Mouse (Mus musculus): ENCODE measurements around the gene Dhrs1. TPM values are rescaled to one million over a fixed set of nuclear protein-coding genes. Genes with fewer than 3 reads are reported as not detected.

Dhrs1 gene
- polyA plus RNA-seq, 1 experiment from 2014 or later = 81.9 TPM

- no peaks in the 10 kb centered on the region for H3K36me3 ChIP-seq (ENCODE audit: control insufficient read depth, insufficient read depth)
- H3K27me3 ChIP-seq (replicated peaks; ENCODE audit: control insufficient read depth, insufficient read depth, low read length) = no peaks in the 10 kb centered on the region
- no peak overlapping the region for H3K9ac ChIP-seq (replicated peaks; ENCODE audit: low read depth, low read length)
- H3K9me3 ChIP-seq (ENCODE audit: control insufficient read depth, low read length) = no peaks in the 10 kb centered on the region
- peak; percentile 40; the same call in 1 of the 2 replicates for ATAC-seq
- H3K4me3 ChIP-seq (replicated peaks; ENCODE audit: low read length) = no peak overlapping the region
- WGBS = 58% methylated on average over 7 of the region's 7 CpGs
- peaks cover 10% of the 10 kb centered on the region for H3K4me1 ChIP-seq (replicated peaks; ENCODE audit: control insufficient read depth, insufficient read depth, low read length)
- peak overlapping the region; percentile 63; the same call in 1 of the 2 replicates for H3K27ac ChIP-seq (ENCODE audit: low read length)
- no peak overlapping the region for H3K4me2 ChIP-seq (ENCODE audit: low read length)
Observed at GRCm38 (mm10) chr14:55730116-55730515, 15.4 kb downstream of the Dhrs1 start.

GRCm38 (mm10) chr14:55727889-55728685 is 17.4 kb downstream of the Dhrs1 start:
- no peaks in the 10 kb centered on the region for H3K9me3 ChIP-seq (ENCODE audit: control insufficient read depth, low read length)
- no peak for ATAC-seq
- H3K27ac ChIP-seq (ENCODE audit: low read length) = no peak overlapping the region
- H3K27me3 ChIP-seq (replicated peaks; ENCODE audit: control insufficient read depth, insufficient read depth, low read length) = no peaks in the 10 kb centered on the region
- WGBS = 78% methylated on average over 8 of the region's 8 CpGs
- H3K4me3 ChIP-seq (replicated peaks; ENCODE audit: low read length) = no peak overlapping the region
- H3K9ac ChIP-seq (replicated peaks; ENCODE audit: low read depth, low read length) = no peak overlapping the region
- no peak overlapping the region for H3K4me2 ChIP-seq (ENCODE audit: low read length)
- H3K36me3 ChIP-seq (ENCODE audit: control insufficient read depth, insufficient read depth) = no peaks in the 10 kb centered on the region
- peaks cover 10% of the 10 kb centered on the region for H3K4me1 ChIP-seq (replicated peaks; ENCODE audit: control insufficient read depth, insufficient read depth, low read length)

GRCm38 (mm10) chr14:55726261-55726660 is 19.2 kb downstream of the Dhrs1 start:
- peaks cover 18% of the 10 kb centered on the region for H3K4me1 ChIP-seq (replicated peaks; ENCODE audit: control insufficient read depth, insufficient read depth, low read length)
- no peaks in the 10 kb centered on the region for H3K9me3 ChIP-seq (ENCODE audit: control insufficient read depth, low read length)
- H3K36me3 ChIP-seq (ENCODE audit: control insufficient read depth, insufficient read depth) = no peaks in the 10 kb centered on the region
- no peak overlapping the region for H3K27ac ChIP-seq (ENCODE audit: low read length)
- ATAC-seq = no peak
- no peak overlapping the region for H3K9ac ChIP-seq (replicated peaks; ENCODE audit: low read depth, low read length)
- H3K27me3 ChIP-seq (replicated peaks; ENCODE audit: control insufficient read depth, insufficient read depth, low read length) = no peaks in the 10 kb centered on the region
- no peak overlapping the region for H3K4me2 ChIP-seq (ENCODE audit: low read length)
- H3K4me3 ChIP-seq (replicated peaks; ENCODE audit: low read length) = no peak overlapping the region

GRCm38 (mm10) chr14:55724411-55724871 is 21.0 kb downstream of the Dhrs1 start:
- 64% methylated on average over 8 of the region's 8 CpGs for WGBS
- ATAC-seq = no peak
- Histone ChIP-seq H3K4me1 (replicated peaks; ENCODE audit: control insufficient read depth, insufficient read depth, low read length) (peaks cover 11% of the 10 kb centered on the region), H3K36me3 (ENCODE audit: control insufficient read depth, insufficient read depth) (no peaks in the 10 kb centered on the region), H3K4me3 (replicated peaks; ENCODE audit: low read length) (no peak overlapping the region), H3K9ac (replicated peaks; ENCODE audit: low read depth, low read length) (no peak overlapping the region), H3K27ac (ENCODE audit: low read length) (no peak overlapping the region), H3K4me2 (ENCODE audit: low read length) (no peak overlapping the region), H3K9me3 (ENCODE audit: control insufficient read depth, low read length) (no peaks in the 10 kb centered on the region), H3K27me3 (replicated peaks; ENCODE audit: control insufficient read depth, insufficient read depth, low read length) (no peaks in the 10 kb centered on the region)

- ATAC-seq = no peak
- H3K36me3 ChIP-seq (ENCODE audit: control insufficient read depth, insufficient read depth) = no peaks in the 10 kb centered on the region
- WGBS = 94% methylated on average over 7 of the region's 7 CpGs
- no peak overlapping the region for H3K9ac ChIP-seq (replicated peaks; ENCODE audit: low read depth, low read length)
- no peak overlapping the region for H3K4me3 ChIP-seq (replicated peaks; ENCODE audit: low read length)
- no peaks in the 10 kb centered on the region for H3K9me3 ChIP-seq (ENCODE audit: control insufficient read depth, low read length)
- H3K27ac ChIP-seq (ENCODE audit: low read length) = no peak overlapping the region
- peaks cover 11% of the 10 kb centered on the region for H3K4me1 ChIP-seq (replicated peaks; ENCODE audit: control insufficient read depth, insufficient read depth, low read length)
- no peaks in the 10 kb centered on the region for H3K27me3 ChIP-seq (replicated peaks; ENCODE audit: control insufficient read depth, insufficient read depth, low read length)
- no peak overlapping the region for H3K4me2 ChIP-seq (ENCODE audit: low read length)
Observed at GRCm38 (mm10) chr14:55723433-55723832, 22.1 kb downstream of the Dhrs1 start.

GRCm38 (mm10) chr14:55722438-55722945 is 23.0 kb downstream of the Dhrs1 start:
- peak overlapping the region; percentile 68 for H3K4me3 ChIP-seq (replicated peaks; ENCODE audit: low read length)
- H3K9ac ChIP-seq (replicated peaks; ENCODE audit: low read depth, low read length) = peak overlapping the region; percentile 80
- H3K9me3 ChIP-seq (ENCODE audit: control insufficient read depth, low read length) = no peaks in the 10 kb centered on the region
- peaks cover 11% of the 10 kb centered on the region for H3K4me1 ChIP-seq (replicated peaks; ENCODE audit: control insufficient read depth, insufficient read depth, low read length)
- H3K27me3 ChIP-seq (replicated peaks; ENCODE audit: control insufficient read depth, insufficient read depth, low read length) = no peaks in the 10 kb centered on the region
- H3K36me3 ChIP-seq (ENCODE audit: control insufficient read depth, insufficient read depth) = peaks cover 2% of the 10 kb centered on the region; the same call in 1 of the 2 replicates
- peak overlapping the region; percentile 78 for H3K4me2 ChIP-seq (ENCODE audit: low read length)
- WGBS = 43% methylated on average over 8 of the region's 8 CpGs
- peak; percentile 6; the same call in 1 of the 2 replicates for ATAC-seq
- H3K27ac ChIP-seq (ENCODE audit: low read length) = peak overlapping the region; percentile 29; the same call in 1 of the 2 replicates

- Histone ChIP-seq H3K27me3 (replicated peaks; ENCODE audit: control insufficient read depth, insufficient read depth, low read length) (no peaks in the 10 kb centered on the region), H3K36me3 (ENCODE audit: control insufficient read depth, insufficient read depth) (peaks cover 2% of the 10 kb centered on the region; the same call in 1 of the 2 replicates), H3K9ac (replicated peaks; ENCODE audit: low read depth, low read length) (peak within 1 kb of the TSS; percentile 80), H3K9me3 (ENCODE audit: control insufficient read depth, low read length) (no peaks in the 10 kb centered on the region), H3K4me1 (replicated peaks; ENCODE audit: control insufficient read depth, insufficient read depth, low read length) (peaks cover 11% of the 10 kb centered on the region), H3K27ac (ENCODE audit: low read length) (peak within 1 kb of the TSS; percentile 74), H3K4me3 (replicated peaks; ENCODE audit: low read length) (peak within 1 kb of the TSS; percentile 68), H3K4me2 (ENCODE audit: low read length) (peak within 1 kb of the TSS; percentile 78)
- under 1% methylated on average over 50 of the region's 50 CpGs for WGBS
- ATAC-seq = peak; percentile 96
Observed at GRCm38 (mm10) chr14:55721700-55722437, 23.6 kb downstream of the Dhrs1 start, which contains the start of gene Rabggta. Gene Rabggta (minus strand): TSS chr14:55722263.

- no peak for ATAC-seq
- 83% methylated on average over 6 of the region's 6 CpGs for whole genome bisulfite sequencing
- peaks cover 11% of the 10 kb centered on the region for H3K4me1 ChIP-seq (replicated peaks; ENCODE audit: control insufficient read depth, insufficient read depth, low read length)
Observed at GRCm38 (mm10) chr14:55721076-55721475, 24.4 kb downstream of the Dhrs1 start.

GRCm38 (mm10) chr14:55720666-55721065 is 24.8 kb downstream of the Dhrs1 start:
- Histone ChIP-seq H3K36me3 (ENCODE audit: control insufficient read depth, insufficient read depth) (peaks cover 2% of the 10 kb centered on the region; the same call in 1 of the 2 replicates), H3K4me3 (replicated peaks; ENCODE audit: low read length) (no peak overlapping the region), H3K27me3 (replicated peaks; ENCODE audit: control insufficient read depth, insufficient read depth, low read length) (no peaks in the 10 kb centered on the region), H3K27ac (ENCODE audit: low read length) (no peak overlapping the region), H3K4me2 (ENCODE audit: low read length) (no peak overlapping the region; the same call in 1 of the 2 replicates), H3K4me1 (replicated peaks; ENCODE audit: control insufficient read depth, insufficient read depth, low read length) (peaks cover 11% of the 10 kb centered on the region), H3K9me3 (ENCODE audit: control insufficient read depth, low read length) (no peaks in the 10 kb centered on the region), H3K9ac (replicated peaks; ENCODE audit: low read depth, low read length) (no peak overlapping the region)
- no peak for ATAC-seq
- 95% methylated on average over 12 of the region's 12 CpGs for WGBS

More at GRCm38 (mm10) chr14:55721076-55721475, 24.4 kb downstream of the Dhrs1 start:
- peaks cover 2% of the 10 kb centered on the region; the same call in 1 of the 2 replicates for H3K36me3 ChIP-seq (ENCODE audit: control insufficient read depth, insufficient read depth)
- no peak overlapping the region for H3K27ac ChIP-seq (ENCODE audit: low read length)
- H3K9ac ChIP-seq (replicated peaks; ENCODE audit: low read depth, low read length) = no peak overlapping the region; the same call in 1 of the 2 replicates
- H3K4me2 ChIP-seq (ENCODE audit: low read length) = peak overlapping the region; percentile 78
- no peaks in the 10 kb centered on the region for H3K9me3 ChIP-seq (ENCODE audit: control insufficient read depth, low read length)
- H3K4me3 ChIP-seq (replicated peaks; ENCODE audit: low read length) = peak overlapping the region; percentile 68
- no peaks in the 10 kb centered on the region for H3K27me3 ChIP-seq (replicated peaks; ENCODE audit: control insufficient read depth, insufficient read depth, low read length)
